Mouse (Mus musculus) heart, adult 2 months (tissue): ENCODE data around the gene Neurl1b.

ENCODE experiments used
- CTCF ChIP-seq: fragments of 200-600 bp; IDR thresholded peaks from 2 replicates; pipeline ENCODE4 v1.8.1; 2022; ENCODE audit warnings: antibody characterized with exemption, mild to moderate bottlenecking, moderate library complexity
- EP300 ChIP-seq: fragments of 200-500 bp; IDR thresholded peaks from 2 replicates; pipeline ENCODE4 v1.6.1; 2011; ENCODE audit warnings: low read depth, low read length, control low read depth; ENCODE audit not compliant: insufficient read depth
- POLR2A ChIP-seq: fragments of 200-500 bp; IDR thresholded peaks from 2 replicates; pipeline ENCODE4 v1.6.1; 2011; ENCODE audit warnings: mild to moderate bottlenecking, low read depth, low read length, control low read depth; ENCODE audit not compliant: insufficient read depth

DNA sequence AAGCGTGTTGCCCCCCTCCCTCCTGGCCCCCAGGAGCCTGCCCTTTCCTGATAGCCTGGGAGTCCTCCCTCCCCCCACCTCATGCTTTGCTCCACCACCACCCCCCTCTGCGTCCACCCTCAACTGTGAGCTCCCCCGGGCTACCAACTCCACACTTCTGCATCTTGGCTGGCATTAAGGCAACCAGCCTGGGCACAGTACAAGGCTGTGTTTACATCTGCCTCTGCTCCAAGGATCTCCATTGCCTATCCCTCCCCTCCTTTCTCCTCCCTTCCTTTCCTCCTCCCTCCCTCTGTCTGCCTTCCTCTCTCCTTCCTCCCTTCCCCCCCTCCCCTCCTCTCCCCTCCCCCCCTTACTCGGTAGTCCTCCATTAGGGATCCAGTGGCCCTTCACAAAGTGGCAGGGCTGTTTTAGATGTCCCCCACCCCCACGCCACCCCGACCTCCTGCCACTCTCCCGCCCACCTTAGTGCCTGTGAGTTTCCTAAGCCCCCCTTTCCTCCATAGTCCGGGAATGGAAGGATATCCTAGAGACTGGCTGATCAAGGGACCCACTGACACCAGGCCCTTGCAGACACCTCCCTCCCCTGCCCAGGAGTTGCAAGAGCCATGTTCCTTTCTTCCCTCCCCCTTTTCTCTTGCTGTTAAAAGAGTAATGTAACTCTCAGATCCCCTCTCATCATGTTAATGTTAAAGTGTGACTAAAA is 34.2 kb upstream of the Neurl1b start:
- TF ChIP-seq POLR2A (no peak), CTCF (no peak), EP300 (no peak)
